Mouse (Mus musculus) ES-Bruce4 (cell line): ENCODE results near the gene Rmnd5a. TPM values are rescaled to one million over a fixed set of nuclear protein-coding genes. Genes with fewer than 3 reads are reported as not detected.
"Not testable (repeated sequence)": the region's sequence is repeated elsewhere in the genome, so short reads cannot be mapped to it uniquely, and the experiment has no call there.

Experiments
- H3K27ac ChIP-seq: 2 replicates; pipeline ENCODE4 v1.5.1; 2012; ENCODE audit warnings: low read length, inconsistent platforms; ENCODE audit not compliant: insufficient read depth
- H3K27me3 ChIP-seq: 2 replicates; pipeline ENCODE4 v1.6.1; 2012; ENCODE audit warnings: mild to moderate bottlenecking, low read length, inconsistent platforms; ENCODE audit not compliant: control insufficient read depth, poor library complexity, insufficient read depth, severe bottlenecking
- H3K36me3 ChIP-seq: 2 replicates; pipeline ENCODE4 v1.6.1; 2012; ENCODE audit warnings: inconsistent platforms, mild to moderate bottlenecking, low read length, moderate library complexity; ENCODE audit not compliant: control insufficient read depth, poor library complexity, insufficient read depth, severe bottlenecking
- H3K4me1 ChIP-seq: one replicate; pipeline ENCODE4 v1.8.1; 2011; ENCODE audit warnings: low read length; ENCODE audit not compliant: control insufficient read depth, insufficient read depth
- H3K4me3 ChIP-seq: 2 replicates; pipeline ENCODE4 v1.5.1; 2011; ENCODE audit warnings: low read depth, mild to moderate bottlenecking, low read length
- H3K9ac ChIP-seq: 2 replicates; pipeline ENCODE4 v1.6.1; 2012; ENCODE audit warnings: low read depth, mild to moderate bottlenecking, inconsistent platforms; ENCODE audit not compliant: poor library complexity, severe bottlenecking
- H3K9me3 ChIP-seq: replicated peaks from 2 replicates; pipeline ENCODE4 v1.6.1; 2012; ENCODE audit warnings: mild to moderate bottlenecking, low read length, inconsistent platforms; ENCODE audit not compliant: control insufficient read depth, poor library complexity, insufficient read depth, severe bottlenecking
- CTCF ChIP-seq: IDR thresholded peaks from one replicate; pipeline ENCODE4 v1.8.1; 2011; ENCODE audit warnings: low read depth, low read length
- EP300 ChIP-seq: IDR thresholded peaks from 2 replicates; pipeline ENCODE4 v1.6.1; 2011; ENCODE audit warnings: low read depth, low read length; ENCODE audit not compliant: insufficient read depth
- POLR2A ChIP-seq: IDR thresholded peaks from one replicate; pipeline ENCODE4 v1.8.1; 2011; ENCODE audit warnings: low read length; ENCODE audit not compliant: insufficient read depth
- polyA plus RNA-seq: library from polyadenylated mRNA; stranded (reverse); fragments of >200 nt; gene quantifications from 2 replicates; pipeline ENCODE4 v1.2.4, GENCODE M21; 2011; ENCODE audit warnings: low read depth; ENCODE audit not compliant: missing spikeins, insufficient read depth, insufficient read length

The Rmnd5a gene
- polyA plus RNA-seq, 1 experiment: 86.1 TPM

DNA sequence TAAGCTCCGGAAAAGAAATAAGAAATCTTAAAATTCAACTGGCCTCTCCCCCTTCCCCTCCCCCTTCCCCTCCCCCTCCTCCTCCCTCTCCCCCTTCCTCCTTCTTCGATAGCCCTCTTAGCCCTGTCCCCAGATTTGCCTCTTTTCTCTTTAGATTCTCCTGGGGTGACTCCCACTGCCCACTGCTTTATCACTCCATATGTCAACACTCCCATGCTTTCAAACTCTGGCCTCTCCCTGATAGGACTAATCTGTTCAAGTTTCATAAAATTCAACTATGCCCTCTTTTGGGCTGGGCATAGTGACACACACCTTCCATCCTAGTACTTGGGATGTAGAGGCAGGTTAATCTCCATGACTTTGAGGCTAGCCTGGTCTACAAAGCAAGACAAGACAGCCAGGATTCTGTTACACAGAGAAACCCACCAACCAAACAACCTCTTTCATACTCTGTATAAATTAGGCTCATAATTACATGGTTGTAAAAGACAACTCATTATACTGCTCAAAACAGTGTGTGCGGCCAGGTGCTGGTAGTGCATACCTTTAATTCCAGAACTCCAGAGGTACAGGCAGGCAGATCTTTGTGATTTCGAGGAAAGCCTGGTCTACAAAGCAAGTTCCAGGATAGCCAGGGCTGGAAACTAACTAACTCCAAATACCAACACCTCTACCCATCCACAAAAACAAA lies 31.5 kb upstream of the Rmnd5a start:
- Histone ChIP-seq H3K9ac (no peak overlapping the region), H3K4me3 (no peak overlapping the region), H3K9me3 (no peaks in the 10 kb centered on the region), H3K27me3 (no peaks in the 10 kb centered on the region), H3K4me1 (no peaks in the 10 kb centered on the region), H3K36me3 (no peaks in the 10 kb centered on the region), H3K27ac (no peak overlapping the region)
- TF ChIP-seq POLR2A (no peak), CTCF (no peak), EP300 (no peak)

DNA sequence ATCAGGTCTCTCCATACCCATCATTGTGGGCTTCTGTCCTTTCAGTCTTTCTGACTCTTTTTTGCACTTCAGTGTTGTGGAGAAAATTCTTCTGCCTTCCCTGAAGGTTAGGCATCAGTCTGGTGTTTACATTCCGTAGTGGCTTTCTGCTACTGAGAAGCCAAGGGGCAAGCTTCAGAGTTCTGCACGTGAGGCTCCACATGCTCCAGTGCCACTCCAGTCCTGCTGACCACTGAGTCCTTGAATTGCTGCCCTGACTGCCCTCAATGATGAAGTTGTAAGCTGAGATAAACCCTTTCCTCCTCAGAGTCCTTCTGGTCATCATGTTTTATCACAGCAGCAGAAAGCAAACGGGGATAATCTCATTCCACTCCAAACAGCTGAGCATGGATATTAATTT lies 28.9 kb upstream of the Rmnd5a start:
- no peak overlapping the region for H3K4me3 ChIP-seq
- no peak overlapping the region for H3K27ac ChIP-seq
- H3K9ac ChIP-seq: no peak overlapping the region
- H3K36me3 ChIP-seq: no peaks in the 10 kb centered on the region
- no peaks in the 10 kb centered on the region for H3K27me3 ChIP-seq
- H3K4me1 ChIP-seq: no peaks in the 10 kb centered on the region
- no peaks in the 10 kb centered on the region for H3K9me3 ChIP-seq
- TF ChIP-seq POLR2A (no peak), EP300 (no peak)

DNA sequence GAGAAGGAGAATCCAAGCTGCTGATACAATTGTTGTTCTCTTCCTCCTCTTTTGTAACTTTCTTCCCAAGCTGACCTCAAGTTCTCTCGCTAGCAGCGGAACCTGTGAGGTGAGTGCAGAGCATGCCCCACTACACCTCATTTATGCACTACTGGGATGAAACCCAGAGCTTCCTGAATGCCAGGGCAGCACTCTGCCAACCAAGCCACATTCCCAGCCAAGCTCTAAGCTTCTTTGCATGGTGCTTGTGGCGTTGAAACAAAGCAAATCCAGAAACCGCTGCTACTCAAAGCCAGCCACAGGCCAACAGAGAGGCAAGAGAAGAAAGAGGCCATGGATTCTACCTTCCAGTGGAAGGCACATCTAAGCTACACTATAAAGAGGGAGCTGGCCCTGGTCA lies 27.3 kb upstream of the Rmnd5a start:
- H3K4me3 ChIP-seq: no peak overlapping the region
- H3K27me3 ChIP-seq: no peaks in the 10 kb centered on the region
- no peak overlapping the region for H3K27ac ChIP-seq
- H3K9me3 ChIP-seq: no peaks in the 10 kb centered on the region
- H3K9ac ChIP-seq: no peak overlapping the region
- H3K4me1 ChIP-seq: no peaks in the 10 kb centered on the region
- no peaks in the 10 kb centered on the region for H3K36me3 ChIP-seq
- no peak for TF ChIP-seq POLR2A
- no peak for TF ChIP-seq CTCF
- TF ChIP-seq EP300: no peak

DNA sequence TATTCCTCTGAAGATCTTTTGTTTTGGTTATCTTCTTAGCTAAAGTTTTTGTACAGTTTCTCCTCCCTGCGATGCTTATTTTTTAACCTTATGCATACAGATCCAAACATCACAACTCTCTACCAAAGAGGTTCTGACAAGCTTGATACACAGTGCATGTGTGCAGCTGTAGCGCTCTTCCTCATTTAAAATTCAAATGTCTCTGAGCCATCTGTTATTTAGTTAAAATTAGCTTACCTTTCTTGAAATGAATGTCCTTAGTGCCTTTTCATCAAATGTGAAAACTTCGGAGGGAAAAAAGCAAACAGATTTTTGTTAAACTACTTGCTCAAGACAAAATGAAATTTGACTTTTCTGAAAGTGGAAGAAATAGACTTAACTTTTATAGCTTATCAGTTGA lies 24.7 kb upstream of the Rmnd5a start:
- Histone ChIP-seq H3K9me3 (no peaks in the 10 kb centered on the region), H3K4me1 (no peaks in the 10 kb centered on the region), H3K27me3 (no peaks in the 10 kb centered on the region), H3K4me3 (no peak overlapping the region), H3K27ac (no peak overlapping the region), H3K36me3 (no peaks in the 10 kb centered on the region), H3K9ac (no peak overlapping the region)
- TF ChIP-seq CTCF (no peak), POLR2A (no peak)

DNA sequence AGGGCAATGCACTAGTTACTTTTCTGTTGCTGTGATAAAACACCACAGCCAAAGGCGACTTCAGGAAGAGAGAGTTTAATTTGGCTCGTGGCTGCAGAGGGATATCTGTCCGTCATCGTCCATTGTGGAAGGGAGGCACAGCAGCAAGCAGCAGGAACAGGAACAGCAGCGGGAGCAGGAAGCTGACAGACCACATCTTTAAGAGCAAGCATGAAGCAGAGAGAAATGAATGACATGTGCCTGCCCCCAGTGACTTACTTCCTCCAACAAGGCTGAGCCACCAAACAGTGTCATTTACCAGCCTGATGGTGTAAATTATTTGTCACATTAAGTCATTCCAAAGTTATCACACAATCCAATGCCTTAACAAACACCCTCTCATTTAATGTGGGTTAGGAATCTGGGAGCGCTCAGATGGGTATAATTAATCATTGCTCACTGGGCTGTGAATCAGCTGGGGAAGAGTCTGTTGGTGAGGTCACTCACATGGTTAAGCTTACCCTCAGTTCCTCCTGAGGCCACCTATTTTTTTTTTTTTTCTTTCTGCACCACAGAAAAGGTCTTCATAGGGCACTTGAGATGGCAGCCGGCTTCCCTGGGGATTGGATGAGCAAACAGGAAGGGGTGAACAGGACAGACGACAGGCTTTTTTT lies 17.6 kb upstream of the Rmnd5a start:
- TF ChIP-seq EP300: no peak
- TF ChIP-seq CTCF: no peak
- TF ChIP-seq POLR2A: no peak
- H3K9ac ChIP-seq: no peak overlapping the region
- H3K4me1 ChIP-seq: no peaks in the 10 kb centered on the region
- no peaks in the 10 kb centered on the region for H3K36me3 ChIP-seq
- H3K9me3 ChIP-seq: no peaks in the 10 kb centered on the region
- no peak overlapping the region for H3K4me3 ChIP-seq
- H3K27me3 ChIP-seq: no peaks in the 10 kb centered on the region
- no peak overlapping the region for H3K27ac ChIP-seq

DNA sequence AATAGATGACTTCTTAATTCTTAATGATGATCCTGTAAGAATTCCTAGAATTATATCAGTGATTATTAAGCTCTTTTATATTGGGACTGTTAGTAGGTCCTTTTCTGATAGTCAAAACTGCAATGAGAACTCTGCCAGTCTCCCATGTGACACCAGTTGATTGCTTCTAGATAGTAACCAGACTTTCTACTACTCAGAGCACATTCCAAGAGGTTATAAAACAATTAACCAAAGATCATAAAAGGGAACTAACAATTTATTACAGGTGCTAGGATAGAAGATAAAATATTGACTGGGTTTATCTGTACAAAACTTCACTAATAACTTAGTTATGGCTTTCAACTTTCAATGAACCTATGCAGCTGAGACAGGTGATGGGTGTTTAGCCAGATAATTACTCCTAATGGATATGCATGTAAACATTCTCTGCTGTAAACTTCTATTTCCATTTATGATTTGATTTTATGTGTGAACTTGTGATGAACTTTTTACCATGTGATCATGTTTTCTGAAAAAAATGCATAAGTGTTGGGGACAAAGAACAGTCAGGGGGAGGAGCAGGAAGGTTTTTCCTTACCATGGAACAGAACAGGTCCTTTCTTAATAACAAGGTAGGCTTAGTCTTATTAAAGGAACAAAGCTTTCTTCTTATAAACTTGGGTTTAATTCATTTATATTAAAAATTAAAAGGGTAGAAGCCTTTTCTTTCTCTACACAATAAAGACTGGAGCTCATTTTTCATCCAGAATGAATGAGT lies 13.7 kb upstream of the Rmnd5a start:
- H3K9ac ChIP-seq, H3K36me3 ChIP-seq, H3K27me3 ChIP-seq, H3K4me1 ChIP-seq, H3K9me3 ChIP-seq, H3K4me3 ChIP-seq, H3K27ac ChIP-seq: not testable (repeated sequence)
